Mouse (Mus musculus) lung, postnatal 4 days (tissue): ENCODE results near the gene Hist1h2bk.

Experiments used
- DNase-seq, 2 experiments: peaks; one replicate each; pipeline ENCODE4 v3.0.0; 2021

The Hist1h2bk gene

GRCm38 (mm10) chr13:22015479-22016450 is 19.9 kb upstream of the Hist1h2bk start:
- peak; percentile 70 to 82 for DNase-seq

GRCm38 (mm10) chr13:22019934-22020835 is 15.5 kb upstream of the Hist1h2bk start:
- no peak for DNase-seq

- peak; percentile 44 to 77 for DNase-seq
These were observed 14.8 kb upstream of the Hist1h2bk start for GRCm38 (mm10) chr13:22020901-22021339.

GRCm38 (mm10) chr13:22021581-22021980 is 14.1 kb upstream of the Hist1h2bk start:
- DNase-seq: no peak

- DNase-seq: peak; percentile 74 to 85
These were observed 13.4 kb upstream of the Hist1h2bk start for GRCm38 (mm10) chr13:22022241-22022640.

- DNase-seq: peak; percentile 81 to 89
These were observed 9.3 kb upstream of the Hist1h2bk start for GRCm38 (mm10) chr13:22026058-22027031.

GRCm38 (mm10) chr13:22028673-22029460 is 6.8 kb upstream of the Hist1h2bk start:
- DNase-seq: peak; percentile 94 to 97

- DNase-seq: no peak
These were observed 5.7 kb upstream of the Hist1h2bk start for GRCm38 (mm10) chr13:22029928-22030327.

GRCm38 (mm10) chr13:22030493-22030892 is 5.2 kb upstream of the Hist1h2bk start:
- DNase-seq: no peak

GRCm38 (mm10) chr13:22033741-22034442 is 1.8 kb upstream of the Hist1h2bk start:
- no peak for DNase-seq

GRCm38 (mm10) chr13:22034443-22035266 is 1.0 kb upstream of the Hist1h2bk start:
- no peak for DNase-seq

GRCm38 (mm10) chr13:22036149-22036956 is 683 bp downstream of the Hist1h2bk start:
- no peak for DNase-seq

GRCm38 (mm10) chr13:22036986-22037385 is 1.3 kb downstream of the Hist1h2bk start:
- DNase-seq: no peak

GRCm38 (mm10) chr13:22037415-22037814 is 1.7 kb downstream of the Hist1h2bk start:
- DNase-seq: no peak

GRCm38 (mm10) chr13:22039364-22039763 is 3.7 kb downstream of the Hist1h2bk start:
- DNase-seq: no peak

- no peak for DNase-seq
These were observed 4.3 kb downstream of the Hist1h2bk start for GRCm38 (mm10) chr13:22039951-22040463.

GRCm38 (mm10) chr13:22040464-22041141 is 4.9 kb downstream of the Hist1h2bk start:
- no peak for DNase-seq

GRCm38 (mm10) chr13:22041142-22041536 is 5.5 kb downstream of the Hist1h2bk start, which contains the start of gene Hist1h4i:
Hist1h4i (minus strand) TSS chr13:22041362.
- DNase-seq: peak; percentile 95 to 97
